Mouse (Mus musculus): ENCODE results near the gene Otoa. TPM values are rescaled to one million over a fixed set of nuclear protein-coding genes. Genes with fewer than 3 reads are reported as not detected.

Otoa gene
- polyA plus RNA-seq, 1 experiment from 2014 or later = 1.1 TPM

DNA sequence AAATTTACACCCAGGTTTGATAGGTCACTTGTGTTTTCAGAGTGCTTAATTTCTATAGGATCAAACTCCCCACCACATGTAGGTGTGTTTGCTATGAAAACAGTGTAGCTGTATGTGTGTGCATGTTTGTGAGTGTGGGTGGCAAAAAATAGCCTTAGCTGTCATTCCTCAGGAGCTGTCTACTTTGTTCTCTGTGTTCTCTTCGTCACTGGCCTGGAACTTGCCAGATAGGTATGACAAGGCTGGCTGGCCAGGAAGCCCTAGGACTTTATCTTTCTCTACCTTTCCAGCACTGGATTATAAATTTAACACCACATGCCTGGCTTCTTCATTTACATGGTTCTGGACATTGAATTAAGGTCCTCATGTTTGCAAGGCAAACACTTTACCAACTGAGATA is 37.2 kb upstream of the Otoa start:
- DNase-seq (ENCODE audit: low spot score) (no peak), ATAC-seq (ENCODE audit: low read depth) (no peak)
- Histone ChIP-seq H3K9ac (ENCODE audit: low read depth, low read length) (no peak overlapping the region), H3K27ac (replicated peaks; ENCODE audit: low read depth, low read length) (no peak overlapping the region), H3K4me1 (ENCODE audit: control insufficient read depth, insufficient read depth, low read length) (peaks cover 20% of the 10 kb centered on the region; the same call in 1 of the 2 replicates), H3K36me3 (ENCODE audit: control insufficient read depth, insufficient read depth, low read length) (peaks cover 13% of the 10 kb centered on the region; the same call in 1 of the 2 replicates), H3K4me2 (ENCODE audit: low read depth, low read length) (no peak overlapping the region), H3K9me3 (ENCODE audit: control insufficient read depth, low read length) (no peaks in the 10 kb centered on the region), H3K27me3 (replicated peaks; ENCODE audit: control insufficient read depth, insufficient read depth, low read length) (no peaks in the 10 kb centered on the region), H3K4me3 (ENCODE audit: low read depth, low read length) (no peak overlapping the region)
- WGBS = 94% methylated on average over 1 of the region's 1 CpGs

DNA sequence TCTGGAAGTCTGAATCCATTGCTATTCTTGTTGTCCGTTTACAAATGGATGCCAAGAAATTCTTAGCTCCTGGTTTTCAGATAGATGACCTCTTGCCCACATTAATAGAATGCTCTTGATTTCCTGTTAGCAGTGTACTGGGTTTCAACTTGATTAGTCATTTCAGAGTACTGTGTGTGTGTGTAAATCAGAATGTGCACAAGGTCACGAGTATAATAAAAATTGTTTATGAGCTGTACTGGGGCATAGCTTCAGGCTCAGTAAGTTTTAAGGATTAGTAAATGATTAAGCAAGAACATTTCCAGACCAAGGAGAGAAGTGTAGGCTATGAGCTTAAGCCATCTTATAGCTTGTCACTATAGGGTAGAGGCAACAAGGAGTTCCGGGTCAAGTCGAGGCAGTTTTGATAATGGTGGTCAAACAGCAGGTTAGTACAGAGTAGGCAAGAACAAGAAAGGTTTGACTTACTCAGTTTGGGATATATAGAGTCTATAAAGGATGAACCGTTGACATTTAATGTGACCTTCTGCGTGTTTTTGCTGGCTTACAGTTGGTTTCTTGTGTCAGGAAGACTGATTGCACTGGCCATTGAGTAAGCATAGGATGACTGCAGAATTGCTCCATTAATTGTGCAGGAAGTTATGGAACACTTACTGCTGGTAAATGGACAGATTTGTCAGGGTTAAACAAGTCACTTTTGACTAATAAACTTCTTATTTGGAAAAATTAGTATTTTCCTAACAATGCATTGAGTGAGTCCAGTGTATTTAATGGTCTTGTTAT is 35.6 kb upstream of the Otoa start:
- Histone ChIP-seq H3K27ac (replicated peaks; ENCODE audit: low read depth, low read length) (no peak overlapping the region), H3K27me3 (replicated peaks; ENCODE audit: control insufficient read depth, insufficient read depth, low read length) (no peaks in the 10 kb centered on the region), H3K9me3 (ENCODE audit: control insufficient read depth, low read length) (no peaks in the 10 kb centered on the region), H3K36me3 (ENCODE audit: control insufficient read depth, insufficient read depth, low read length) (peaks cover 19% of the 10 kb centered on the region), H3K4me2 (ENCODE audit: low read depth, low read length) (no peak overlapping the region), H3K4me3 (ENCODE audit: low read depth, low read length) (no peak overlapping the region), H3K9ac (ENCODE audit: low read depth, low read length) (no peak overlapping the region), H3K4me1 (ENCODE audit: control insufficient read depth, insufficient read depth, low read length) (0 out of 2 replicates have a peak, but pooled peaks cover 7% of the 10 kb centered on the region)
- ATAC-seq (ENCODE audit: low read depth) = no peak
- no peak for DNase-seq (ENCODE audit: low spot score)
- 91% methylated on average over 6 of the region's 6 CpGs for WGBS

DNA sequence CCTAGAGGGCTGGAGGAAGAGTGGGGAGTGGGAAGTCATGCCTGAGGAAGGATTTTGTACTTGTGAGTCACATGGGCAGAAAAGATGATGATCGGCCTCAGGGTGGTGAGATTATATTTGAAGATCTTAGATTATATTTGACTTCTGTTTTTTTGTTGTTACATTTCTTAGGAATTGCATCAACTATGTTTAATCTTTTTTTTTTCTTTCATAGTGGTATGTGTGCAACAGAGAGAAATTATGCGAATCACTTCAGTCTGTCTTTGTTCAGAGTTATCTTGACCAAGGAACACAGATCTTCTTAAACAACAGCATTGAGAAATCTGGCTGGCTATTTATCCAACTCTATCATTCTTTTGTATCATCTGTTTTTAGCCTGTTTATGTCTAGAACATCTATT is 33.8 kb upstream of the Otoa start:
- Histone ChIP-seq H3K4me3 (ENCODE audit: low read depth, low read length) (no peak overlapping the region), H3K36me3 (ENCODE audit: control insufficient read depth, insufficient read depth, low read length) (peaks cover 30% of the 10 kb centered on the region), H3K4me2 (ENCODE audit: low read depth, low read length) (no peak overlapping the region), H3K27me3 (replicated peaks; ENCODE audit: control insufficient read depth, insufficient read depth, low read length) (no peaks in the 10 kb centered on the region), H3K4me1 (ENCODE audit: control insufficient read depth, insufficient read depth, low read length) (no peaks in the 10 kb centered on the region), H3K9me3 (ENCODE audit: control insufficient read depth, low read length) (no peaks in the 10 kb centered on the region), H3K9ac (ENCODE audit: low read depth, low read length) (no peak overlapping the region), H3K27ac (replicated peaks; ENCODE audit: low read depth, low read length) (no peak overlapping the region)
- no peak for ATAC-seq (ENCODE audit: low read depth)
- 94% methylated on average over 2 of the region's 2 CpGs for WGBS
- DNase-seq (ENCODE audit: low spot score) = no peak

DNA sequence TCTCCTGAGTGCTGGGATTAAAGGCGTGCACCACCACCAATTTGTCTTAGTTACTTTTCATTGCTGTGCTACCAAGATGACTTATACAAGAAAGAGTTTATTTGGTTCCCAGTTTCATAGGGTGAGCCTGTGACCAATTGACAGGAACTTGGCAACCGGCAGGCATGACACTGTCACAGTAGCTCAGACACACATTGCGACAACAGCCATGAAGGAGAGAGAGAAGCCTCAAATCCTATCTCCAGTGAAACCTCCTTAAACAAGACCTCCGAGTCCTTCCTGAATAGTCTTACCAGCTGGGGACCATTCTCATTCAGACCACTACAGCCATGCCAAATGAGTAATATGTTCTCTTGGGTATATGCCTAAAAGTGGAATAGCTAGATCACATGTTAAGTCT is 28.4 kb upstream of the Otoa start:
- H3K36me3 ChIP-seq (ENCODE audit: control insufficient read depth, insufficient read depth, low read length) = peaks cover 75% of the 10 kb centered on the region
- no peak for ATAC-seq (ENCODE audit: low read depth)
- no peaks in the 10 kb centered on the region for H3K9me3 ChIP-seq (ENCODE audit: control insufficient read depth, low read length)
- WGBS = 82% methylated on average over 4 of the region's 4 CpGs
- no peak overlapping the region for H3K27ac ChIP-seq (replicated peaks; ENCODE audit: low read depth, low read length)
- H3K27me3 ChIP-seq (replicated peaks; ENCODE audit: control insufficient read depth, insufficient read depth, low read length) = no peaks in the 10 kb centered on the region
- H3K4me2 ChIP-seq (ENCODE audit: low read depth, low read length) = no peak overlapping the region
- H3K4me1 ChIP-seq (ENCODE audit: control insufficient read depth, insufficient read depth, low read length) = no peaks in the 10 kb centered on the region
- DNase-seq (ENCODE audit: low spot score) = no peak
- H3K9ac ChIP-seq (ENCODE audit: low read depth, low read length) = no peak overlapping the region
- H3K4me3 ChIP-seq (ENCODE audit: low read depth, low read length) = no peak overlapping the region

DNA sequence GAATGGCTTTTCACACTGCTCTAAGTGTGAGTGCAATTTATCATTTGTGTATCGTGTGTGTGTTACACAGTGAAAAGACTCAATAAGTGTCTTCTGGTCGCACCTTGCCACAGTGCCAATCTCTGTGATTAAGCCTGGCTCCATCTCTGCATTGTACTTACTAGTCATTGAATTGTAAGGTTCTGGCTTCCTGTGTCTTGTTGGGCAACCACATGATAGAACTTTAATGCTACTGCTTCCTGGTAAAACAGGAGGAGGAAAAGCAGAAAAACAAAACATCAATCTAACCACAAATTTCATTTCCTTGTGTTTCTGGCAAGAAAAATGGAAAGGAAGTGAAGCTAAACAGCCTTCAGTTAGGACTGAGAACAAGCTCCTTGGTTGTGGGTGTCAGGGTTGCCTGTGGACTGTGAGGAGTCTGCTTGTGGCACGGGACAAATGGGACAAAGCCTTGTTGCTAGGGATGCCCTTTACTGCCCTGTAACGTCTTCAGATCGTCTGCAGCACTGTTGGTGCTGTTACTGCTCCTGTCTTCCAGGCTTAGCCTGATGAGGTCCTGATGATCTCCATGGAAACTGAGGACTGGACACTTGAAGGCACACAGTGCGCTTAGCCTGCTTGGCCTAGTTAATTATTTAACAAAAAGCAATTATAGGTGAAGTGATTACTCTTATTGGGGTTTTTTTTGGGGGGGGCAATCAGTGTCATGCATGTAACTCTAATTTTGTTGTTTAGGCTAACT is 21.8 kb upstream of the Otoa start:
- Histone ChIP-seq H3K9ac (ENCODE audit: low read depth, low read length) (no peak overlapping the region), H3K36me3 (ENCODE audit: control insufficient read depth, insufficient read depth, low read length) (peaks cover 61% of the 10 kb centered on the region), H3K4me3 (ENCODE audit: low read depth, low read length) (no peak overlapping the region), H3K9me3 (ENCODE audit: control insufficient read depth, low read length) (no peaks in the 10 kb centered on the region), H3K4me1 (ENCODE audit: control insufficient read depth, insufficient read depth, low read length) (no peaks in the 10 kb centered on the region), H3K4me2 (ENCODE audit: low read depth, low read length) (no peak overlapping the region), H3K27ac (replicated peaks; ENCODE audit: low read depth, low read length) (no peak overlapping the region), H3K27me3 (replicated peaks; ENCODE audit: control insufficient read depth, insufficient read depth, low read length) (no peaks in the 10 kb centered on the region)
- DNase-seq (ENCODE audit: low spot score) (no peak), ATAC-seq (ENCODE audit: low read depth) (no peak)
- WGBS = 71% methylated on average over 6 of the region's 6 CpGs

DNA sequence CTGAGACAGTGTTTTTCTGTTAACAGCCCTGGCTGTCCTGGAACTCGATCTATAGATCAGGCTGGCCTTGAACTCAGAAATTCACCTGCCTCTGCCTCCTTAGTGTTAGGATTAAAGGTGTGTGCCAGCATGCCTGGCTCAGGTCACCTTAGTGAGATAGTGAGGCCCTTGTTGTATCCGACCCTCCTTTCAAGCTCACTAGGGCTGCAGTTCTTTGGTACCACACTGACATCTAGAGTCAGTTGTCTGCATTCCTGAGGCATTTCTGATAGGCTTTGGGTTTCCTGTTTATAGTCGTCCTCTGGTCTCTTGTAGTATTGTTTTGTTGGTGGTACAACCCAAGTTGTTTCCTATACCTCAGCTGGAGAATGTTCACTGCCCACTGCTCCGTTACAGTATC is 17.1 kb upstream of the Otoa start:
- WGBS = 58% methylated on average over 4 of the region's 4 CpGs
- H3K4me1 ChIP-seq (ENCODE audit: control insufficient read depth, insufficient read depth, low read length) = no peaks in the 10 kb centered on the region
- no peak for ATAC-seq (ENCODE audit: low read depth)
- H3K4me3 ChIP-seq (ENCODE audit: low read depth, low read length) = no peak overlapping the region
- peaks cover 27% of the 10 kb centered on the region for H3K36me3 ChIP-seq (ENCODE audit: control insufficient read depth, insufficient read depth, low read length)
- H3K9me3 ChIP-seq (ENCODE audit: control insufficient read depth, low read length) = no peaks in the 10 kb centered on the region
- no peaks in the 10 kb centered on the region for H3K27me3 ChIP-seq (replicated peaks; ENCODE audit: control insufficient read depth, insufficient read depth, low read length)
- no peak overlapping the region for H3K27ac ChIP-seq (replicated peaks; ENCODE audit: low read depth, low read length)
- H3K4me2 ChIP-seq (ENCODE audit: low read depth, low read length) = no peak overlapping the region
- no peak for DNase-seq (ENCODE audit: low spot score)
- H3K9ac ChIP-seq (ENCODE audit: low read depth, low read length) = no peak overlapping the region

DNA sequence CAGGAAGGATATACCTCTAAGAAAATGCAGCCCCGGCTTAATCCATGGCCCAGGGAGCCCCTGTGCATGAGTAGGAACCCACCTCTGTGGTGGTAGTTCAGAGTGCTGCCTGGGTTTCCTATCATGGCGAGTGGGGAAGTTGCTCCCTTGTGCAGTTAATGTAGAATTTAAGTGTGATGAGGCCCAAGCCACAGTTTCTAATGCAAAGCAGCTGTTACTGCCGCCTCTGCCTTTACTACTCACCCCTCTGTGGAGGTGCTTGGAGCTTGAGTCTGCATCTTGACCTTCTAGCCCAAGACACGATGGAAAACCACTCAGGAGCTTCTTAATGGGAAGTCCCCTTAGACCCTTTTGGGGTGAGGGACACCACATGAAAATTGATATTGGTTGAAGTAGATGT is 10.2 kb upstream of the Otoa start:
- Histone ChIP-seq H3K27me3 (replicated peaks; ENCODE audit: control insufficient read depth, insufficient read depth, low read length) (no peaks in the 10 kb centered on the region), H3K27ac (replicated peaks; ENCODE audit: low read depth, low read length) (no peak overlapping the region), H3K4me1 (ENCODE audit: control insufficient read depth, insufficient read depth, low read length) (no peaks in the 10 kb centered on the region), H3K9me3 (ENCODE audit: control insufficient read depth, low read length) (no peaks in the 10 kb centered on the region), H3K4me2 (ENCODE audit: low read depth, low read length) (no peak overlapping the region), H3K4me3 (ENCODE audit: low read depth, low read length) (no peak overlapping the region), H3K36me3 (ENCODE audit: control insufficient read depth, insufficient read depth, low read length) (peaks cover 53% of the 10 kb centered on the region), H3K9ac (ENCODE audit: low read depth, low read length) (no peak overlapping the region)
- WGBS = 71% methylated on average over 4 of the region's 4 CpGs
- ATAC-seq (ENCODE audit: low read depth) (no peak), DNase-seq (ENCODE audit: low spot score) (no peak)

DNA sequence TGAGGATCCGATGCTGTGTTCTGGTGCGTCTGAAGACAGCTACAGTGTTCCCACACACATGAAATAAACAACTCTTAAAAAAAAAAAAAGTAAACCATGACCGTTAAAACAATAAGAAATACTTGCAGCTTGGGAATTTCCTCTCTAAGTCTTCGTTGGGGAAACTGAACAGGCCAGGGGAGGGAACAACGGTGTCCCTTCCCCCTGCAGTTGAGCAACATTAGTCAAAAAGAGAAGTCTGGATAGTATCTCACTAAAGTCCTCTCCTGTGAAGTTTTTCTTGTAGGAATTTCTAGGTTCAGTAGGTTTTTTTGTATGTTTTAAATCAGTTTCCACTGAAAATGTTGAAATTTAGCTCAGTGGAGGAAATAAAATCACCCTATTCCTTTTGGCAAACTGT is 8.9 kb upstream of the Otoa start:
- Histone ChIP-seq H3K4me3 (ENCODE audit: low read depth, low read length) (no peak overlapping the region), H3K36me3 (ENCODE audit: control insufficient read depth, insufficient read depth, low read length) (peaks cover 61% of the 10 kb centered on the region), H3K9ac (ENCODE audit: low read depth, low read length) (no peak overlapping the region), H3K4me2 (ENCODE audit: low read depth, low read length) (no peak overlapping the region), H3K9me3 (ENCODE audit: control insufficient read depth, low read length) (no peaks in the 10 kb centered on the region), H3K27me3 (replicated peaks; ENCODE audit: control insufficient read depth, insufficient read depth, low read length) (no peaks in the 10 kb centered on the region), H3K27ac (replicated peaks; ENCODE audit: low read depth, low read length) (no peak overlapping the region), H3K4me1 (ENCODE audit: control insufficient read depth, insufficient read depth, low read length) (no peaks in the 10 kb centered on the region)
- ATAC-seq (ENCODE audit: low read depth) = no peak
- 70% methylated on average over 5 of the region's 5 CpGs for WGBS
- no peak for DNase-seq (ENCODE audit: low spot score)

Measured in embryonic facial prominence, embryonic 14.5 days (tissue).